Mouse (Mus musculus): ENCODE measurements at regions not wholly inside any gene's neighbourhood (a gene's known extent, or its start where the extent isn't known, plus 50 kb on each side); places are given as distances from the start of the nearest gene placed in this dataset.

DNA sequence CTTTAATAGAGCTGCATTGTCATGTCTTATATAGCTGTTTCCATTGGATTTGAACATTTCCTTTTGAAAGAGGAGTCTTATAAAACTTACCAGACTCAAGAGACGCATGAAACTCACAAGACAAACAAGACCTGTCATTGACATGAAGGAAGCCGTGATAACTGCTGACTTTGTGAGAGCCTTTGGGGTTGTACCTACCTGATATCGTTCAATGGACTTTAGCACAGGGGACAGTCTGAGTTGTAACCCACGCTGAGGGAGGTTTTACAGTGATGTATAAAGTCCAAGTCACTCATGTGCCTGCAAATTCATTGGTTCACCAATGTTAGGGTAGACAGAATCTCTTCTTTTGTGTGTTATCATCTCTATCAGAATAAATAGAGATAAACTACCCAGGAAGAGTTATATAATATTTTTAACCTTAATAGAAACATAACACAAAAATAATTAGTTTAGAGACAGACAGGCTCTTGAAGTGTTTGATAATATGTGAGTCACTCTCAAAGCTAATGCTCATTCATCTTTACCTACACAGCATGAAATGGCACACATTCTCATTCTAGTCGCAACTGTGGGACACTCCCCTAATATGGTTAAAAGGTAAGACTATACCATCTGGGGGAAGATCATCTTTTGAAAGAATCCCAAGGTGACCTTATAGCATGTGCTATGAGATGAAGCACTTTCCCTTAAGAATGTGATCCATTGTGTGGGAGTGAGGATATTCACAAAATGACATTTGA, 54.4 kb upstream of the Mrps30 start:
- ATAC-seq: no peak
- 90% methylated on average over 5 of the region's 5 CpGs for WGBS
- no peaks in the 10 kb centered on the region for H3K9me3 ChIP-seq (replicated peaks; ENCODE audit: control insufficient read depth, low read length, poor library complexity, severe bottlenecking)
- H3K4me3 ChIP-seq (ENCODE audit: low read depth, low read length): no peak overlapping the region
- H3K27ac ChIP-seq (ENCODE audit: low read length): no peak overlapping the region
- no peak overlapping the region for H3K9ac ChIP-seq (ENCODE audit: low read depth, low read length)
- H3K4me1 ChIP-seq (ENCODE audit: control insufficient read depth, insufficient read depth, low read length): no peaks in the 10 kb centered on the region
- no peaks in the 10 kb centered on the region for H3K36me3 ChIP-seq (ENCODE audit: control insufficient read depth, insufficient read depth, low read length)
- H3K4me2 ChIP-seq (ENCODE audit: low read length): no peak overlapping the region
- H3K27me3 ChIP-seq (ENCODE audit: control insufficient read depth, insufficient read depth, low read depth, low read length): no peaks in the 10 kb centered on the region

Data from midbrain, embryonic 16.5 days (tissue).